Mouse (Mus musculus) brain, adult 10 weeks (tissue): ENCODE results near the gene Angptl4. TPM values are rescaled to one million over a fixed set of nuclear protein-coding genes. Genes with fewer than 3 reads are reported as not detected.

Experiments
- polyA plus RNA-seq: library from polyadenylated mRNA; stranded (reverse); fragments of 350-450 nt; fragmentation: Illumina TruSeq; extraction: RNeasy Lipid Tissue Mini Kit (QIAGEN cat#74804); gene quantifications from one replicate; pipeline ENCODE4 v1.2.3, GENCODE M21; 2015; ENCODE audit warnings: low read depth, low replicate concordance

The Angptl4 gene
- 4.1 TPM for polyA plus RNA-seq

GRCm38 (mm10) chr17:33781124-33781977 lies at the start of gene Angptl4:
TSS of gene Angptl4 (minus strand) at chr17:33781830.

GRCm38 (mm10) chr17:33824084-33824996 lies 42.7 kb upstream of the Angptl4 start, which contains the start of the genes Rps28 and Ndufa7:
TSS of gene Rps28 (minus strand) at chr17:33824562.
TSS of gene Ndufa7 (plus strand) at chr17:33824572.

GRCm38 (mm10) chr17:33810334-33811141 lies 28.9 kb upstream of the Angptl4 start, which contains the start of gene Kank3:
TSS of gene Kank3 (plus strand) at chr17:33810519.

GRCm38 (mm10) chr17:33760255-33761165 lies 21.1 kb downstream of the Angptl4 start, which contains the start of gene Rab11b:
TSS of gene Rab11b (minus strand) at chr17:33760530.

Other genes with a start within 250 kb of the Angptl4 start
- 3.2 TPM for gene Myo1f, start 226.1 kb downstream of the Angptl4 start, polyA plus RNA-seq
- 36.4 TPM for gene Zfp414, start 152.7 kb downstream of the Angptl4 start, polyA plus RNA-seq
- gene Pram1, start 143.8 kb downstream of the Angptl4 start, polyA plus RNA-seq, result not detected
- 103 TPM for gene Hnrnpm, start 95.0 kb downstream of the Angptl4 start, polyA plus RNA-seq
- 123 TPM for gene March2, start 63.2 kb downstream of the Angptl4 start, polyA plus RNA-seq
- gene Rab11b, start 21.3 kb downstream of the Angptl4 start, polyA plus RNA-seq, result 275 TPM
- 37.8 TPM for gene Kank3, start 28.7 kb upstream of the Angptl4 start, polyA plus RNA-seq
- 822 TPM for gene Rps28, start 42.7 kb upstream of the Angptl4 start, polyA plus RNA-seq
- 455 TPM for gene Ndufa7, start 42.7 kb upstream of the Angptl4 start, polyA plus RNA-seq
- 25.9 TPM for gene Cd320, start 61.3 kb upstream of the Angptl4 start, polyA plus RNA-seq
- gene Gm7029, start 92.0 kb upstream of the Angptl4 start, polyA plus RNA-seq, result not detected
- 1.2 TPM for gene Kifc1, start 108.8 kb upstream of the Angptl4 start, polyA plus RNA-seq
- gene Platr17, start 123.3 kb upstream of the Angptl4 start, polyA plus RNA-seq, result 1.1 TPM
- 20.5 TPM for gene Daxx, start 127.6 kb upstream of the Angptl4 start, polyA plus RNA-seq
- 19.5 TPM for gene Tapbp, start 134.1 kb upstream of the Angptl4 start, polyA plus RNA-seq
- gene Zbtb22, start 134.1 kb upstream of the Angptl4 start, polyA plus RNA-seq, result 25.3 TPM
- 73.9 TPM for gene Rgl2, start 147.7 kb upstream of the Angptl4 start, polyA plus RNA-seq
- 145 TPM for gene Pfdn6, start 158.5 kb upstream of the Angptl4 start, polyA plus RNA-seq
- 10.6 TPM for gene Wdr46, start 158.8 kb upstream of the Angptl4 start, polyA plus RNA-seq
- gene B3galt4, start 169.7 kb upstream of the Angptl4 start, polyA plus RNA-seq, result 6.7 TPM
- gene Vps52, start 174.0 kb upstream of the Angptl4 start, polyA plus RNA-seq, result 65.0 TPM
- 1,085 TPM for gene Rps18, start 174.2 kb upstream of the Angptl4 start, polyA plus RNA-seq
- gene H2-K1, start 218.5 kb upstream of the Angptl4 start, polyA plus RNA-seq, result 54.0 TPM
- gene Ring1, start 242.8 kb upstream of the Angptl4 start, polyA plus RNA-seq, result 43.2 TPM
- gene H2-Ke6, start 246.2 kb upstream of the Angptl4 start, polyA plus RNA-seq, result 71.2 TPM
- gene Slc39a7, start 249.9 kb upstream of the Angptl4 start, polyA plus RNA-seq, result 90.9 TPM
- 71.9 TPM for gene Rxrb, start 250.0 kb upstream of the Angptl4 start, polyA plus RNA-seq